ENCODE assay signal across 9 mouse cellular contexts in the genomic region with DNA sequence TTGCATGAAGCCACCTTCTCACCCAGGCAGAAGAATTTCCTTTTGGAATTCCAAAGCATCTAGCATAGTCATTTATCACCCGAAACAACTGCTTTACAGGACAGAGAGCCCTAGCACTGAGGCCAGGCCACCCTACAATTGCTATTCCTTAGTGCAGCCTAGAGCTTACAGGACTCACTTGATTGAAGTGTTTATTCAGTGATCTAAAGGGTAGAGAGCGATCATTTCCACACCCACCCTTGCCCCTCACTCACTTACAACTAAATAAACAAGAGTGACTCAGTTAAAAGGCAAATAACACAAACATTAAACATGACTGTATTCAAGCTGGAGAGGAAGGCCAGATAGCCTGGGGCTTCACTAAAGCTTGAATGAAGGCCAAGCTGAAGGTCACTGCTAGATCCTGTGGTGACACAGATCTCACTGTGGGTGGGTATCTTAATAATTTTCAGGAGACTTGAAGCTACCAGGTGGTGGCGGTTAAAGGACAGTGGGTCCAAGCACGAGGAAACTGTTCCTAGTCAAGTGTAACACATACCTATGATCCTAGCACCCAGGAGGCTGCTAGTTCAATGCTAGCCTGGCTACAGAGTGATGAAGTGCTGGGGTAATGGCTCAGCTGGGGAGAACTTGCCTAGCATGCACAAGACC.
DNase-seq lines count a peak whose midpoint lies in the region; ATAC-seq lines count a peak whose summit lies in the region.
"Had no signal": no experiment of that assay in that cellular context is flagged by ENCODE, and none has a peak within 500 bp of the region (broad histone marks: within the 10 kb centered on the region; RNA-seq: fewer than 3 reads in every experiment).

No protein-coding gene starts in this region.

- no peaks in the 10 kb centered on the region for H3K9me3 ChIP-seq in heart, embryonic 15.5 days (replicated peaks)
- H3K9me3 ChIP-seq in neural tube, embryonic 13.5 days = no peaks in the 10 kb centered on the region
- H3K9me3 ChIP-seq in kidney, embryonic 14.5 days (ENCODE audit: control insufficient read depth, low read length) = no peaks in the 10 kb centered on the region
- H3K9me3 ChIP-seq: neural tube, embryonic 12.5 days had no signal

- DNase-seq in heart, adult 9 months (ENCODE audit: low spot score in 2 of 2) = no peak
- no peak for DNase-seq in neural tube, embryonic 10.5 days (ENCODE audit: extremely low spot score, low spot score)
- DNase-seq in retina, postnatal 1 day = no peak
- no peak for DNase-seq in thymus, postnatal 10 days (ENCODE audit: low spot score in 2 of 2)

- peak overlapping the region; percentile 50 for H3K4me2 ChIP-seq in heart, embryonic 15.5 days
- H3K4me2 ChIP-seq in neural tube, embryonic 13.5 days = no peak overlapping the region
- no peak overlapping the region for H3K4me2 ChIP-seq in kidney, embryonic 14.5 days (replicated peaks; ENCODE audit: low read depth, low read length)
- H3K4me2 ChIP-seq: neural tube, embryonic 12.5 days had no signal

- H3K27ac ChIP-seq in heart, embryonic 15.5 days = peak overlapping the region; percentile 95
- peak overlapping the region; percentile 65; the same call in 1 of the 2 replicates for H3K27ac ChIP-seq in neural tube, embryonic 13.5 days (replicated peaks)
- peak overlapping the region; percentile 32; the same call in 1 of the 2 replicates for H3K27ac ChIP-seq in kidney, embryonic 14.5 days (ENCODE audit: low read depth, low read length)
- H3K27ac ChIP-seq: neural tube, embryonic 12.5 days had no signal

- 0 out of 2 replicates have a peak overlapping the region, but pooled peaks have one; percentile 7 for H3K4me3 ChIP-seq in heart, embryonic 15.5 days
- no peak overlapping the region for H3K4me3 ChIP-seq in neural tube, embryonic 13.5 days
- H3K4me3 ChIP-seq in kidney, embryonic 14.5 days (ENCODE audit: low read length) = no peak overlapping the region
- H3K4me3 ChIP-seq: neural tube, embryonic 12.5 days had no signal

- H3K27me3 ChIP-seq in heart, embryonic 15.5 days = no peaks in the 10 kb centered on the region
- H3K27me3 ChIP-seq in neural tube, embryonic 13.5 days = no peaks in the 10 kb centered on the region
- H3K27me3 ChIP-seq in kidney, embryonic 14.5 days (ENCODE audit: control insufficient read depth, insufficient read depth, low read length) = no peaks in the 10 kb centered on the region
- H3K27me3 ChIP-seq: neural tube, embryonic 12.5 days; Patski had no signal

- H3K36me3 ChIP-seq in heart, embryonic 15.5 days = no peaks in the 10 kb centered on the region
- H3K36me3 ChIP-seq in neural tube, embryonic 13.5 days = no peaks in the 10 kb centered on the region
- no peaks in the 10 kb centered on the region for H3K36me3 ChIP-seq in kidney, embryonic 14.5 days (ENCODE audit: control insufficient read depth, insufficient read depth, low read length)
- H3K36me3 ChIP-seq: neural tube, embryonic 12.5 days had no signal

- WGBS in heart, embryonic 15.5 days = 36% methylated on average over 4 of the region's 4 CpGs
- 60% methylated on average over 4 of the region's 4 CpGs for WGBS in neural tube, embryonic 13.5 days
- 37% methylated on average over 4 of the region's 4 CpGs for WGBS in kidney, embryonic 14.5 days

- peaks cover 32% of the 10 kb centered on the region for H3K4me1 ChIP-seq in heart, embryonic 15.5 days (replicated peaks)
- H3K4me1 ChIP-seq in neural tube, embryonic 13.5 days (replicated peaks) = peaks cover 28% of the 10 kb centered on the region
- H3K4me1 ChIP-seq in kidney, embryonic 14.5 days (ENCODE audit: control insufficient read depth, insufficient read depth, low read length) = peaks cover 35% of the 10 kb centered on the region

- peak overlapping the region; percentile 26; the same call in 1 of the 2 replicates for H3K9ac ChIP-seq in heart, embryonic 15.5 days
- H3K9ac ChIP-seq in neural tube, embryonic 13.5 days = no peak overlapping the region
- H3K9ac ChIP-seq in kidney, embryonic 14.5 days (ENCODE audit: low read depth, low read length) = no peak overlapping the region
- H3K9ac ChIP-seq: neural tube, embryonic 12.5 days had no signal

- ATAC-seq in heart, embryonic 15.5 days (replicated peaks; ENCODE audit: insufficient number of reproducible peaks, insufficient read depth, low FRiP score, low read depth) = no peak
- no peak for ATAC-seq in neural tube, embryonic 13.5 days (ENCODE audit: low read depth)
- no peak for ATAC-seq in kidney, embryonic 14.5 days (ENCODE audit: low FRiP score, low TSS enrichment)
- ATAC-seq: Patski had no signal

Comparison
In these comparisons a context has a peak if more than half of its experiments do, and no peak if none do; other contexts are left out.
1. H3K27ac ChIP-seq: peak in every context shown above with its lines; median percentile 95 in heart, embryonic 15.5 days; 65 in neural tube, embryonic 13.5 days; 32 in kidney, embryonic 14.5 days.